8 mouse cellular contexts compared by ENCODE assay signal in genomic region chr13:17803331-17804057, GRCm38 (mm10). TPM values are rescaled to one million over a fixed set of nuclear protein-coding genes. Genes with fewer than 3 reads are reported as not detected.
DNase-seq lines count a peak whose midpoint lies in the region; ATAC-seq lines count a peak whose summit lies in the region.

No protein-coding gene starts in this region.

- peaks cover 3% of the 10 kb centered on the region; the same call in 1 of the 2 replicates for H3K4me1 ChIP-seq in forebrain, embryonic 11.5 days (replicated peaks; ENCODE audit: control insufficient read depth, insufficient read depth, low read length)
- H3K4me1 ChIP-seq in heart, embryonic 16.5 days (ENCODE audit: control insufficient read depth, insufficient read depth, low read length): peaks cover 10% of the 10 kb centered on the region
- peaks cover 31% of the 10 kb centered on the region for H3K4me1 ChIP-seq in liver, embryonic 15.5 days (replicated peaks)
- H3K4me1 ChIP-seq in neural tube, embryonic 11.5 days (ENCODE audit: control insufficient read depth, insufficient read depth, low read length): peaks cover 4% of the 10 kb centered on the region
- peaks cover 9% of the 10 kb centered on the region for H3K4me1 ChIP-seq in stomach, embryonic 16.5 days (ENCODE audit: control insufficient read depth, insufficient read depth, low read length)

- H3K27me3 ChIP-seq in forebrain, embryonic 11.5 days (ENCODE audit: control insufficient read depth, insufficient read depth, low read length): no peaks in the 10 kb centered on the region
- no peaks in the 10 kb centered on the region for H3K27me3 ChIP-seq in heart, embryonic 16.5 days (ENCODE audit: control insufficient read depth, insufficient read depth, low read length)
- H3K27me3 ChIP-seq in liver, embryonic 15.5 days: no peaks in the 10 kb centered on the region
- H3K27me3 ChIP-seq in neural tube, embryonic 11.5 days (ENCODE audit: control insufficient read depth, insufficient read depth, low read length): no peaks in the 10 kb centered on the region
- no peaks in the 10 kb centered on the region for H3K27me3 ChIP-seq in stomach, embryonic 16.5 days (ENCODE audit: control insufficient read depth, insufficient read depth, low read length)

- DNase-seq in c-Kit-positive CD71-negative TER-119-negative erythroid progenitor cells, embryonic 14.5 days (ENCODE audit: low read depth): peak; percentile 55
- peak; percentile 86 for DNase-seq in forebrain, embryonic 11.5 days (ENCODE audit: low spot score)
- peak; percentile 72 to 84 for DNase-seq in kidney, postnatal 36 days
- peak; percentile 85 for DNase-seq in neural tube, embryonic 11.5 days (ENCODE audit: low spot score)

- H3K4me3 ChIP-seq in forebrain, embryonic 11.5 days (ENCODE audit: low read depth, low read length): peak overlapping the region; percentile 97
- H3K4me3 ChIP-seq in heart, embryonic 16.5 days (ENCODE audit: low read length): peak overlapping the region; percentile 99
- peak overlapping the region; percentile 99 for H3K4me3 ChIP-seq in liver, embryonic 15.5 days (replicated peaks)
- peak overlapping the region; percentile 99 for H3K4me3 ChIP-seq in neural tube, embryonic 11.5 days (ENCODE audit: low read depth, low read length)
- peak overlapping the region; percentile 99 for H3K4me3 ChIP-seq in stomach, embryonic 16.5 days (replicated peaks; ENCODE audit: low read length)

- H3K4me2 ChIP-seq in forebrain, embryonic 11.5 days (ENCODE audit: low read depth, low read length, severe bottlenecking): peak overlapping the region; percentile 60
- H3K4me2 ChIP-seq in heart, embryonic 16.5 days (ENCODE audit: low read depth, low read length): peak overlapping the region; percentile 79
- peak overlapping the region; percentile 70 for H3K4me2 ChIP-seq in liver, embryonic 15.5 days
- H3K4me2 ChIP-seq in neural tube, embryonic 11.5 days (ENCODE audit: low read depth): peak overlapping the region; percentile 69
- H3K4me2 ChIP-seq in stomach, embryonic 16.5 days (ENCODE audit: low read depth, low read length): peak overlapping the region; percentile 91

- WGBS in forebrain, embryonic 11.5 days: under 1% methylated on average over 75 of the region's 85 CpGs
- under 1% methylated on average over 85 of the region's 85 CpGs for WGBS in heart, embryonic 16.5 days
- under 1% methylated on average over 81 of the region's 85 CpGs for WGBS in liver, embryonic 15.5 days (ENCODE audit: insufficient replicate concordance)
- under 1% methylated on average over 76 of the region's 85 CpGs for WGBS in neural tube, embryonic 11.5 days
- under 1% methylated on average over 83 of the region's 85 CpGs for WGBS in stomach, embryonic 16.5 days

- peak overlapping the region; percentile 92 for H3K9ac ChIP-seq in forebrain, embryonic 11.5 days (ENCODE audit: low read length)
- H3K9ac ChIP-seq in heart, embryonic 16.5 days (ENCODE audit: low read length): peak overlapping the region; percentile 99
- peak overlapping the region; percentile 99 for H3K9ac ChIP-seq in liver, embryonic 15.5 days
- H3K9ac ChIP-seq in neural tube, embryonic 11.5 days (ENCODE audit: low read length): peak overlapping the region; percentile 94
- peak overlapping the region; percentile 98 for H3K9ac ChIP-seq in stomach, embryonic 16.5 days (ENCODE audit: low read length)

- peak overlapping the region; percentile 94 for H3K27ac ChIP-seq in forebrain, embryonic 11.5 days (ENCODE audit: low read depth, low read length)
- H3K27ac ChIP-seq in heart, embryonic 16.5 days (ENCODE audit: low read length): peak overlapping the region; percentile 99
- peak overlapping the region; percentile 98 for H3K27ac ChIP-seq in liver, embryonic 15.5 days (replicated peaks)
- peak overlapping the region; percentile 96 for H3K27ac ChIP-seq in neural tube, embryonic 11.5 days (ENCODE audit: low read depth, low read length)
- peak overlapping the region; percentile 99 for H3K27ac ChIP-seq in stomach, embryonic 16.5 days (ENCODE audit: low read length)

- peaks cover 2% of the 10 kb centered on the region; the same call in 1 of the 2 replicates for H3K36me3 ChIP-seq in forebrain, embryonic 11.5 days (ENCODE audit: control insufficient read depth, insufficient read depth, low read length)
- no peaks in the 10 kb centered on the region for H3K36me3 ChIP-seq in heart, embryonic 16.5 days (ENCODE audit: control insufficient read depth, insufficient read depth)
- H3K36me3 ChIP-seq in liver, embryonic 15.5 days (replicated peaks): peaks cover 8% of the 10 kb centered on the region
- H3K36me3 ChIP-seq in neural tube, embryonic 11.5 days (ENCODE audit: control insufficient read depth, insufficient read depth, low read length): no peaks in the 10 kb centered on the region
- H3K36me3 ChIP-seq in stomach, embryonic 16.5 days (ENCODE audit: control insufficient read depth, insufficient read depth, low read length): no peaks in the 10 kb centered on the region; the same call in 1 of the 2 replicates

- peak; percentile 22 for ATAC-seq in CD4-positive, CD25-positive, alpha-beta regulatory T cell, adult 4 months
- ATAC-seq in forebrain, embryonic 11.5 days (replicated peaks; ENCODE audit: low FRiP score): peak; percentile 51
- ATAC-seq in heart, embryonic 16.5 days (replicated peaks; ENCODE audit: extremely low read depth, insufficient read depth, low FRiP score): peak; percentile 35
- peak; percentile 20 for ATAC-seq in liver, embryonic 15.5 days (ENCODE audit: insufficient read depth)
- ATAC-seq in neural tube, embryonic 11.5 days (ENCODE audit: insufficient read depth, low FRiP score, low TSS enrichment): peak; percentile 46
- ATAC-seq in stomach, embryonic 16.5 days (ENCODE audit: insufficient read depth, low FRiP score): peak; percentile 22; the same call in 1 of the 2 replicates

- H3K9me3 ChIP-seq in forebrain, embryonic 11.5 days (ENCODE audit: control insufficient read depth, low read length): no peaks in the 10 kb centered on the region
- no peaks in the 10 kb centered on the region for H3K9me3 ChIP-seq in heart, embryonic 16.5 days (replicated peaks; ENCODE audit: control insufficient read depth, low read length)
- no peaks in the 10 kb centered on the region for H3K9me3 ChIP-seq in liver, embryonic 15.5 days (replicated peaks)
- H3K9me3 ChIP-seq in neural tube, embryonic 11.5 days (ENCODE audit: control insufficient read depth, low read length): no peaks in the 10 kb centered on the region
- no peaks in the 10 kb centered on the region for H3K9me3 ChIP-seq in stomach, embryonic 16.5 days (replicated peaks; ENCODE audit: control insufficient read depth, low read length)

RNA-seq across cellular contexts. Expression of gene Cdk13, which starts 1.4 kb away (rescaled TPM):
- polyA plus RNA-seq in CD4-positive, CD25-positive, alpha-beta regulatory T cell, adult 4 months (2017; shearing (Covaris generic)): 10 to 100 TPM; 26.7 to 28.0 TPM
- 19.0 and 20.6 TPM in 2 replicates for polyA plus RNA-seq in forebrain, embryonic 11.5 days (2014; fragmentation: Nextera tagmentation; extraction: Ambion mirVana)
- 10.0 and 10.9 TPM in 2 replicates for polyA plus RNA-seq in heart, embryonic 16.5 days (2015; fragmentation: Nextera tagmentation; extraction: Ambion mirVana)
- polyA plus RNA-seq in liver, embryonic 15.5 days (2015; fragmentation: Nextera tagmentation; extraction: Ambion mirVana): 6.1 and 6.8 TPM in 2 replicates
- 18.8 and 20.9 TPM in 2 replicates for polyA plus RNA-seq in neural tube, embryonic 11.5 days (2014; fragmentation: Nextera tagmentation; extraction: Ambion mirVana)
- 9.8 and 12.9 TPM in 2 replicates for polyA plus RNA-seq in stomach, embryonic 16.5 days (2015; fragmentation: Nextera tagmentation; extraction: Ambion mirVana)

Comparison
In these comparisons a context has a peak if more than half of its experiments do, and no peak if none do; other contexts are left out.
1. Peak in every context shown above with its lines: DNase-seq, ATAC-seq, H3K4me3 ChIP-seq and H3K27ac ChIP-seq.